Mouse (Mus musculus) 3134 (cell line): ENCODE measurements at regions not wholly inside any gene's neighbourhood (a gene's known extent, or its start where the extent isn't known, plus 50 kb on each side); places are given as distances from the start of the nearest gene placed in this dataset.

ENCODE experiments used
- DNase-seq: peaks from one replicate; pipeline ENCODE4 v3.0.0-alpha.2; 2011; ENCODE audit warnings: low spot score; ENCODE audit not compliant: insufficient read length; ENCODE audit errors: extremely low read depth

DNA sequence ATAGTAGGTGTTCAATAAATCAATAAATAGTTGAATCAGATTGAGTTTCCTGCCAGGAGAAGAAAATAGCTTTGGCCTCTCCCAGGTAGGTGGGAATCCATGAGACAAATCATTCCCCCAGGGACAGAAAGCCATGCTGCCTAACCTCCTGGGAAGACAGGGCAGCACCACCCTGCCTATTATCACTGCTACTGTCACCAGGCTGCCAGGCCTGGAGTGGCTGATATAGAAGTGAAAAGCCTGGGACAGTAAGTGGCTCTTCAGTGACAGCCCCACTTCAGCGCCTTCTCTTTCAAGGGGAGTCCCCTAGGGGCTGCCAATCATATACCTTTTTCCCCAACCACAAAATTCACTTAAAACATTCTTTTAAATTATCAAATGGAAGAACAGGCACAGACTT is 275.4 kb upstream of the Plxna2 start:
- DNase-seq, result no peak

DNA sequence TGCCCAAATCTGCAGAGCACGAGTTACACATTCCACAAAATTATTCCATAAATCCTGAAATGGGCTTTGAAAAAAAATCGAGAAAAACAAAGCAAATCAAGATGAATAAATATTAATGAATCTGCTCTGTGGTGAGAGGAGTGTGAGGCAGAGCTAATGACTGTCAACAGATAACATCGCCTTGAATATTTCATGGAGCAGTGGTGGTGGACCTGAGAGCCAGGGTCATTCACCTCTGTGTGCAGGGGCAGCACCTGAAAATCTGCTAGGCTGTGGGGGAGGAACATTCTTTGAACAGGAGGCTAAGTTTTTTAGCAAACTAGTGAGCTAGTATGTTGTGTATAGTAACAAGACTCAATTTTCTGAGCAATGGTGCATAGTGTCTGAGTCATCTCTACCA is 276.3 kb upstream of the Plxna2 start:
- DNase-seq, result no peak

DNA sequence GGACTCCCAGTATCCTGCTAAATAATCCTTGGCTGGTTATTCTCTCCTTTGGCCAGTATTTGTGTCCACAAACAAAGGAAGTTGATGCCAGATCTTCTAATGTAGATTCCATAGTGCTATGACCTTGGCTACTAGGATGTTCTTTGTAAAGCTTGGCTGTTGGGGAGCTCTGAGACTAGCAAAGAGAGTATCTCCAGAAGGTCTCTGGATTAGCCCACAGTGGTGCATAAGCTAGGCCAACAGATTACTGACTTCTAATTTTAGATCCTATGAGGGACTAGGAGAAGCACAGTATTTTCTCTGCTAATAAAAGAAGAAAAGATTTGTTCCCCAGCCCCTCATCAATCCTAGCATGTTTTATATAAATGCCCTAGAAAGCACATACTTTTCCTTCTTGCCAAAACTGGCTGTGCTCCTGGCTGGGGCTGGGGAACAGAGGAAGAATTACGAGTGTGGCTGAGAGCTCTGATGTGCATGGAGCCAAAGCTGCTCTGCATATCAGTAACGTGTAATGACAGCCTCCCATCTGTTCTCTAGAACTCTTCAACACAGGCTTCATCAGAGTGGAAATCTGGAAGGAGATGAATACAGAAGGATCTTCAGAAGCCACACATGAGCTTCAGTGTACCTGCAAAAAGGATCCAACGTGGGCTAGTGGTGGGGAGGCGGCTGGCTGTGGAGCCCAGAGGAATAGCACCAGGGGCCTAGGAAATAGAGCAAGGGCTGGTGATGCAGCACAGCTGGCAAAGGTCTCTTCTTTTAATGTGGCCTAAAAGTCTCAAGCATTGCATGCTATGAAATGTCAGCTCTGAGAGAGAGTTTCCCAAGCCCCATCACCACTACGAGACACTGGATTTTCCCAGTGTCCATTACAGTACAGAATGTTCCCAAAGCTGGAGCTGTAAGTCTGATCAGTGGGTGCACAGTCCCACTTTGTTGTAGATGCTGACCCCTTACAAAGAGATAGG is 283.0 kb upstream of the Plxna2 start:
- DNase-seq, result no peak

DNA sequence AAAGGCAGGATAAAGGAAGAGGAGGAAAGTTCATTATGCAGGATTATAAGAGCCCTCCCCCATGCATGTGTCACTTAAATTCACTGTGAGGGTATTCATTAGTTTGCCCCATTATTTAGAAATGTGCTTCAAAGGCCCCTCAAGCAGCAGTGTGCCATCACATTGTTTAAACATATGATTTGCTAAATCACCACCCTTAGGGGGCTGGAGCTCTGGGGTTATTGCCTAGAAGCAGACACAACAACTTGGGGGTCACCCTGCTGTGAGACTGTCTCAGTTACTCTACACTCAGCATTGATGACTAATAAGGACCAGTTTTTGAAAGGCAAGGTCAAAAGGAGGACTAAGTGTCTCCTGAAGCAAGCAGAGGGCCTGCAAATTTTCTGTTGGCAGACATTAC is 285.4 kb upstream of the Plxna2 start:
- no peak for DNase-seq

DNA sequence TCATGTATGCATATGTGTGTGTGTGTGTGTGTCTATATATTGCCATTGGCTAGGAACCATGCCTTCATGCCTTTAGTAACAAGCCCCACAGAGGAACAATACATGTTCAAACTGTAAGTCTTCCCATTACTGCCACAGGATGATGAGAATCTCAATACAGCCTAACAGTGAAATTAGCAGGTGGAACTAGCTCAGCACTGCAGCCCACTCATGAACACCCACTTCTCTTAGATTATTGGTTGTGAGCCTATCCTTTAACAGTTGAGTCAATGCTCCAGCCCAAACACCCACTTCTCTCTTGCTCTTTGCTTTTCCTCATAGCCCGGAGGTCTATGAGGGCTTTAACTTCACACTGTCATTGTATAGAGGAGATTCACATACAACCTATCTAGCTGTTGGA is 287.5 kb upstream of the Plxna2 start:
- DNase-seq, result no peak

DNA sequence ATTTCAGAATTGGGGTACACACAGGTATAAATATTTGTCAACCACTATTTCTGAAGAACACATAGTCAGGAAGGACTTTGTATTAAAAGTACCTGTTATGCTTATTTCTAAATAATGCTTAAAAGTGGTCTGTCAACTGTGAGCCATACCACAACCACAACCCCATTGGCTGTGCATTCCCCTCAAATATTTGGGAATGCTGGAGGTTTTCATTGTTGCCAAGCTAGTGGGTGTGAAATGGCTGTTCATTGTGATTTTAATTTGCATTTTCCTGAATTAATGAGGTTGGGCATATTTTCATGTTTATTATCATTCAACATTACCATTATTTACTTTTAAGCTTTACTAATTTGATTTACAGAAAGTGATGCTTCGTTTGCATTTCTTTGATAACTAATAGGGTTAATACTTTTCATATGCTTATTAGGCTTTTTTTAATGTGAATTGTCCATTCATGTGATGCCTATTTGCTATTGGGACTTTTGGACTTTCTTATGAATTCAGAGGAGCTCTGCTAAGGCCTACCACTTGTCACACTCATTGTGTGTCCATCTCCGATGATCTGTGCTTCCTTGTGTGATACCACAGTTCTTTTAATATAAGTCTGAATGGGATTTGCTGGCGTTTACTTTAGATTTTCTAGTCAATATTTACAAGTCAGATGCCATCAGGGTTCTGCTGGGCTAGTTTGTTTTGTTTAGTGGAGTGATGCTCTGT is 297.5 kb upstream of the Plxna2 start:
- no peak for DNase-seq

DNA sequence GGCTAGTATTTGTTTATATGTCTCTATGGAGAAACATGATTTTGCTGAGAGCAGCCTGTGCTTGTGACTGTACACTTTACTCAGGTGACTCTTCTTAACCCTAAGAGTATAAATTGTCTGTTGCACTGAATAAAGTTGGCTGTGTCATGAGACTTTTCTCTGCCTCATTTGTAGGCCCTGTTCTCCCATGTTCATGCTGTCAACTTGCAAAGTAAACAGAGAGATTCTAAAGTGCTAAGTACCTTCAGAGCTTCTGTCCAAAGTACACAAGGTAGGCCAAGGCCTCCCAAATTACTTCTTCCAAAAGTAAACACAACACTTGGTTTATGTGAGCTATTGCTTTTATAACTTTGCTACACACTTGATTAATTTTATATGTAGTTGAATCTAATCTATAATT is 299.7 kb upstream of the Plxna2 start:
- DNase-seq, result no peak

DNA sequence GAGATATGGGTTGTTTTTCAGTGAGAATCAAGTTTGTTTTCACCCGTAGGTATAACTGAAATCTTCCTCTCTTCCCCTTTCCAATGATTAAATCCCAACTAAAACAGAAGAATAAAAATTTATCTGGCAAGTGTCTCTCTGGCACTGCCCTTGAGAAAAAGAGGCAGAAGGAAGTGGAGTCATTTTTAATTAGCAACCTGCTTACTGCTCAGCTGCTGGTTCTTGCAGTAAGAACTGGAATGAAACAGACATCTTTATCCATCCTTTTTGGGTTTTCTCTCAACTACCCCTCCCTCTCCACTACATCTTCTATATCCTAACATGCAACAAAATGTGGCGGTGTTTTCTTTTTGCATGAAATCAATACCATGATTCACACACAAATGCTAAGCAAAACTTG is 302.4 kb upstream of the Plxna2 start:
- DNase-seq, result no peak

DNA sequence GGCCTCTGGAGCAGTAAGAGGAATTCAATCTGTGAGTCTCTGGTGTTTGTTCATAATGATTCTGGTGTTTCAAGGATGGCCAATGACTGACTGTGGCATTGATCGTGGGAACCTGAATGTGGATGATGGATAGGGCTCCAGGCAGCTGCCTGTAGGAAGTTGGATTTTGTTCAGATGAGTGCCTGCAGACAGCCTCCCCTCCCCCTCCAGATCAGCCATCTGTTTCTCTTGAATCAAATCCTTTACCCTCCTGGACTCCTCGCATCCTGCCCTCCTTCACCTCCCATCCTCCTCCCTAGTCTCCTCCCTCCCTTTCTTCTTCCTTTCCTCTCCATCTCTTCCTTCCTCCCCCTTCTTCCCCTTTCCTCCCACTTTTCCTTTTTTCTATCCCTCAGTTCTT is 307.6 kb upstream of the Plxna2 start:
- no peak for DNase-seq

DNA sequence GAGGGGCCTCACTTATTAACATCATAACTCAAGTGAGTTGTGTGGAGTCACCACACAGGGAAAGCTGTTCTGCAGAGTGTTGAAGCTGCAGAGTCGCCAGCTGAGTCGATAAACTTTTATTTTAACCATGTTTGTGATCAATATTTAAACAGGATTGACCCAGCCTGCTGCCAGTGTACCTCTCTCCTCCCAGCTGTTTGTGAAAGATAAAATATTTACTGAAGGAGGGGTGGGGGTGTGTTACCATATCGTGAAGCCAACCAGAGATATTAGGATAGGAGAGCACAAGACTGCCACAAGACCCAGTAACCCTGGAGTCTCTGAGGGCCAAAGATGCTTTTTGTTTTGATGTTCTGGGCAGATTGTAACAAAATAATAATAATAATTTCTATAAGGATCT is 309.4 kb upstream of the Plxna2 start:
- no peak for DNase-seq

DNA sequence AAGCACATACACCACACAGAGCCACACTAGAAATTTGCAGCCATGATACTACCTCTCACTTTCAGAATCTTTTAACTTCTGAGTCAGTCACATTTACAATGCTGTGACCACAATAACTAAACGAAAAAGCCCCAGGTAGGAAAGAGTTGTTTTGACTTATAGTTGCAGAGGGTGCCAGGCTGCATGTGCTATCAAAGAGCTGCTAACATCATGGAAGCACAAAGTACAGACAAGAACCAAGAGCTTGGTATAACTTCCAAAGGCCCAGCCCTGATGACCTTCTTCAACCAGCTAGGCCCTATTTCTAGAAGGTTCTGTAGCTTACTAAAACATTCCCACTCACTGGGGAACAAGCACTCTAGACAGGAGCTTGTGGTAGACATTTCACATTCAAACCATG is 314.1 kb upstream of the Plxna2 start:
- no peak for DNase-seq

DNA sequence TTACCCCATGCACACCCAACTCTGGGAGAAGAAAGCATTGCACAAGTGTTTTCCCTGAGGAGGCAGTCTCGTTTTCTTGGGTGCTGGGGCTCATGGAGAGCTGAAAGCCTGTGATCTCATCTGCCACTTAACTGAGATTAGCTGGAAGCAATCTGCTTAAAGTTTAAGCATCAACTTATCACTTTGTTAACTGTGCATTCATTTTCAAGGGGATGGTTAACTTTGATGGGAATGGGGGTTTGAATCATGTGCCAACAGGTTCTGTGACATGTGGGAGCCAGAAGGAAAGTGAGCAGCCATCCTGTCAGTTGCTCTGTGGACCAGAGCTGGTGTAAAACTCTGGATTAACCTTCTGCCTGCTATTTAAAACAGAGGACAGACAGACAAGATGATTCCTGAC is 315.2 kb upstream of the Plxna2 start:
- no peak for DNase-seq

DNA sequence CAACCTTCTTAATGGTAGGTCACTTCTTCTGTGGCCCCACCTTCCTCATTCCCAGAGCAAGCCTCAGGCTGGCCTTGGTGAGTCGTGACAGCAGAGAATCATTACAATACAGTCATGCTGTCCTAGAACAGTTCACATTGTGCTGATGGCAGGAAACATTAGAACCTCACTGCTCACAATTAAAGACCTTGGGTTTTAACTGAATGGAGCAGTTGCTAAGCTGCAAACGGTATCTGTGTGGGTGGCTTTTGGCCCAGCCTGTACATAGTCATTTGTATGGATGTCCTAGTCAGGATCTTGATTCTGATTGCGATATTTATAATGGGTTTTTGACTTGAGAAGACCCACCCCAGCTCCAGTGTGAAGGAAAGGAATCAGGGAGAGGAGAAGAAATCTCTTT is 336.1 kb upstream of the Plxna2 start:
- no peak for DNase-seq

DNA sequence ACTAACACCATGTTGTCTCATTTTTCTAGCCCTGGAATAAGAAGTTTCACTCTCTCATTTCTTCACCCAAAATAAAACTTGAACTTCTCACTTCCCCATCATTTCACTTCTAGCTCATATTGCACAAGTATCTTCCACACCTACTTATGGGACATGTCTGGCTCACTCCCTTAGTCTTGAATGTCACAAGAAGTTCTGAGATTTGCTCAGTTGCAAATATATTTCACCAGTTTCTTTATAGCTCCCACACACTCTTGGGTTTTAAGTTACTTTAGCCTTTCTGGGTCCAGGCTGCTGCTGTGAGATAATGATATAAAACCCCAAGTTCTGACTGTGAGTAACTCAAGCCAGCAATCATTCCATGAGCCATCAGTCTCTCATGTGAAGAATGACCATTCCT is 350.0 kb upstream of the Plxna2 start:
- DNase-seq, result no peak

DNA sequence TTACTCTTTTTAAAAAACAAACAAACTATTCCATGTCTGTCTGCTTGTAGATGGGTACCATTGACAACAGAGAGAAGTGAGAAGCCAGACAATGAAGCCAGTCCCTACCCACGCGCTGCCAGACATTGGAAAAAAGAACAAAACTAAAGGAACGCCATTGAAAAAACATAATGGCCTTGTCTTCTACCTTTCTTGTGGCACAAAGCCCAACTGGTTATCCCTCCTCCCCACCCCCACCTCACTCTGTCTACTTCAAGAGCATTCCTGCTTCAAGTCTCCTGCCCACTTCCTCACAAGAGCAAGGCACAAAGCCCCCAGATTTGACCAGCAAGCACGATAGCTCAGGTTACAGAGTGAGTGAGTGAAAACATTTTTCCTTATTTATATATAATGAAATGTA is 355.6 kb upstream of the Plxna2 start:
- no peak for DNase-seq

DNA sequence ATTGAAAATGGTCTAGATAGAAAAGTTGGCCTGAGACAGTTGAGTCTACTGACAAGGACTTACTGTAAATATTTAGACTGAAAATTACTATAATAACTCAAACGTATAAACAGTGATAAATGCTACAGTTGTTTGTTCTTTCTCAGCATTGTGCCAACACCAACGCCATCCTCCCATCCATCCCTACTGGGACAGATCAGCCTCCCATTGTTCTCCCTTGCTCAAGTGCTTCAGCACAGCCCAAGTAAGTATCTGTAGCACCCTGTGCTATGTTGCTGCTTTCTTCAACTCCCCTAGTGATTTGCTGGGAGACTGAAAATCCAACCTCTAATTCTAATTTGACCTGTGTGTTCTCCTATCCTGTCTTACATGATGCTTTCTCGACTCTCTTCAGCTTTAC is 358.1 kb upstream of the Plxna2 start:
- no peak for DNase-seq

DNA sequence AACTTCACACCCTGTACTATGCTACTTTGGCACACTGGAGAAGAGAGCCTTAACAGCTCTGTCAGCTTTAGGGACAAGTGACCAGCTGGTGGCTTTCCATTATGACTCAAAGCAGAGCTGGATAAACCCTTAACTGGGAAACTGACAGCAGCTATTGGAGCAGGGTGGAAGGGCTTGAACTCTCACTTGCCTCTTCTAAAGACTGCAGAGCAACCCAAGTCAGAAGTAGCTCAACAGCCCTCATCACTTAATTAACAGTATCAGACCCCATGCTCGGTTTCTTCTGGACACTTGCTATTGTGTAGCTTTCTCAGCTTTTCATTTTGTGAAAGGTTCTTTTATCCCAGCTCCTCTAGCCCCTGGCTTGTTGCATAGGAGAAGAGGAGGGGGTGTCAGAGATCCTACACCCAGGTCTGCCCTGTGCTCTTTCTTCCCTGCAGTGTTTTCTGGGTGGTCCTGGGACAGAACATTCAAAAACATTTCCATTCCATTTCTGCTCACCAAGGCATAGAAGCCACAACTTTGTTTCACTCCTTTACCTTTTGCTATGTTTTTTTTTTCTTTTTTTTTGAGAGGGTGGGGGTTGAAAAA is 373.1 kb upstream of the Plxna2 start:
- DNase-seq, result no peak

DNA sequence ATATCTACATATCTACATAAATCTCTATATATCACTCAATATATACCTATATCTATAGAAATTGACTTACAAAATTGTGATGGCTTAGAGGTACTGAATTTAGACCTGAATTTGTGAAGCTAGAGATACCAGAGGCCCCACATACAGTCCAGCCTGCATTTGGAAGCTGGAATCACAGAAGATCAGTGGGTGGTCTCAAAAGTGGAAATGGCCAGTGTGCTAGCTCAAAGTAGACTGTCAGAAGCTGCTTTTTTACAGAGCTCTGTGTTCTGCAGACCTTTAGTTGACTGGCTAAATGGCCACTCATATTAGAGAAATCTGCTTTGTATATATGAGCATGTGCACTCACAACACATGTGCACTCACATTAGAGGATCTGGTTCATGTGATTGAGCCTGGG is 376.9 kb upstream of the Plxna2 start:
- DNase-seq, result no peak

DNA sequence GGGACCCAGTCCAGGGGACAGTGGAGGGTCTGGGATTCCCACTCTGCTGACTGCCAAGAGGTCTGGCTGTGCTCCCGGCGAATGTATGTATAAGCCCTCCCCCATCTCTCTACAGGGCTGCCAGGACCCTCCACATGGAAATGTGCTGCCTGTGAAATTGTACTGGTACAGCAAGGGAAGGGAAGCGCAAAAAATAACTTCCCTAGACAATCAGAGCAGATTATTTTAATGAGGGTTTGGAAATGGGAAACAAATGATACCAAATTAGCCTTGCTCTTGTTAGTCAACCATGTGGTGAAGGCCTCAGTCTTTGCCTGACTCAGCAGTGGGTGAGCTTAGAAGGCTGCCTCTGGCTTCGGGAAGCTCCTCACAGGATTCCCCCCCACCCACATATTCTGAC is 386.8 kb upstream of the Plxna2 start:
- no peak for DNase-seq

DNA sequence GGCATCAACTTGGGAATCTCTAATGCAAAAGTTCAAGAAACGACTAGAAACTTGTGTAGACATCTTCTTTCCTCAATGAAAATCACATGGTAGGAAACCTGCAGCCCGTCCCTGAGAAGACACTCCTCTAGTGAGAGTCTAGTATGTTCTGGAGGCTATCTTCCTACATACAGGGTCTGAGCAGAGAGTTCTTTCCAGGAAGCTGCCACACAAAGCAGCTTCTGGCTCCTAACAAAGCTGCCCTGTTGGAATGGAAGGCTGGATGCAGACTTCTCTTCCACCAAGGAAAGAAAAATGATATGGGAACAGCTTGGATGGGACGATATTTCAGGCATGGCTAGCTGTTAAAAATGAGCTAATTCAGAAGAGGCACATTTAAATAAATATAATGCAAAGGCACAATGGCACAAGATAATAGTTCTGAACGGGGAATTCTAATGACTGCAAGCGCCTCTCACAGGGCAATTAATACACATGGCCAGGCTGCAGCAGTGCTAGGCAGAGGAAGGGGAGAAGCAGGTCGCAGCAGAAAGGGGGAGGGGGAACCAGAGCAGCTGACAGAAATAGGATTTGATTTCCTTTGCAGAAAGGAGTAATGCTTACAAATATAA is 391.4 kb upstream of the Plxna2 start:
- no peak for DNase-seq

DNA sequence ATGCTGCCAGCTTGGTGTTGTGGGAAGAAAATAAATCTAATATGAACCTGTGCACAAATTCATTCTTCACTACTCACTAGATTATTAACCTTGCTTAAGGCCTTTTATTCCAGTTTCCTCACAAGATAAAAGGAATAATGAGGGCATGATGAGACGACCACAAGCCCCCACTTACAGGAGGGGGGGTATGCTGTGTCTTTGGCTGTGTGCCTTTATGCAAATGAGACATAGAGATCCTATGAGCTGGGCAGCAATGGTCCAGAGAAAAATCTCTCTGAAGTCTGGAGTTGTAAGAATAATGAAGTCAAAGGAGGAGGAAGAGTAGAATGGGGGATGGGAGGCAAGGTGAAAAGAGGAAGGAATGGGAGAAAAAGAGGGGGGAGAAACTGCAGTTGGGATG is 392.2 kb upstream of the Plxna2 start:
- no peak for DNase-seq
